Mouse (Mus musculus) midbrain, postnatal 0 days (tissue): Measurements from ENCODE around the gene Gh. TPM values are rescaled to one million over a fixed set of nuclear protein-coding genes. Genes with fewer than 3 reads are reported as not detected.
A peak's percentile ranks its signal among the peaks of the same experiment; 100 is the strongest.

Source experiments
- ATAC-seq: fragments of 200-750 bp; cut with Nextera tagmentation; 2 replicates; pipeline ENCODE4 v1.8.0; 2017; ENCODE audit warnings: moderate number of reproducible peaks, mild to moderate bottlenecking, moderate TSS enrichment, moderate library complexity; ENCODE audit not compliant: low FRiP score
- DNase-seq: peaks from one replicate; pipeline ENCODE4 v3.0.0-alpha.2; 2015; ENCODE audit warnings: low spot score
- H3K27ac ChIP-seq: fragments of 300-500 bp; sonication (generic); 2 replicates; pipeline ENCODE4 v1.5.1; 2014; ENCODE audit warnings: low read depth, mild to moderate bottlenecking, low read length, mixed read lengths
- H3K27me3 ChIP-seq: fragments of 300-500 bp; sonication (generic); 2 replicates; pipeline ENCODE4 v1.6.1; 2014; ENCODE audit warnings: low read length, control low read depth, mixed read lengths; ENCODE audit not compliant: insufficient read depth
- H3K36me3 ChIP-seq: fragments of 300-500 bp; sonication (generic); 2 replicates; pipeline ENCODE4 v1.6.1; 2014; ENCODE audit warnings: low read length, control low read depth, mixed read lengths; ENCODE audit not compliant: insufficient read depth
- H3K4me1 ChIP-seq: fragments of 300-500 bp; sonication (generic); 2 replicates; pipeline ENCODE4 v1.6.1; 2014; ENCODE audit warnings: mild to moderate bottlenecking, control low read depth, antibody characterized with exemption, low read length, mixed read lengths; ENCODE audit not compliant: insufficient read depth
- H3K4me2 ChIP-seq: fragments of 300-500 bp; sonication (generic); 2 replicates; pipeline ENCODE4 v1.6.1; 2014; ENCODE audit warnings: low read depth, mild to moderate bottlenecking, low read length, mixed read lengths; ENCODE audit not compliant: poor library complexity, severe bottlenecking
- H3K4me3 ChIP-seq: fragments of 300-500 bp; sonication (generic); 2 replicates; pipeline ENCODE4 v1.5.1; 2014; ENCODE audit warnings: low read depth, mild to moderate bottlenecking, low read length, moderate library complexity
- H3K9ac ChIP-seq: fragments of 300-500 bp; sonication (generic); replicated peaks from 2 replicates; pipeline ENCODE4 v1.6.1; 2014; ENCODE audit warnings: mild to moderate bottlenecking, low read length, moderate library complexity, mixed read lengths; ENCODE audit not compliant: poor library complexity, severe bottlenecking
- H3K9me3 ChIP-seq: fragments of 300-500 bp; sonication (generic); 2 replicates; pipeline ENCODE4 v1.6.1; 2016; ENCODE audit warnings: low read length, control low read depth
- CTCF ChIP-seq: IDR thresholded peaks from 2 replicates; pipeline ENCODE4 v1.5.1; 2016; ENCODE audit warnings: antibody characterized with exemption, mild to moderate bottlenecking
- WGBS: fragments of 180-500 bp; shearing (Covaris S2); extraction: QIAGEN DNeasy Blood & Tissue Kit; methylation state at CpG from one replicate; pipeline ENCODE4 v1.1.7; 2014; 5-methylcytosine and 5-hydroxymethylcytosine counted together
- polyA plus RNA-seq: library from polyadenylated mRNA; unstranded; fragments of >200 nt; fragmentation: Nextera tagmentation; extraction: Ambion mirVana; gene quantifications from 2 replicates; pipeline ENCODE4 v1.2.1, GENCODE M21; 2015
- total RNA-seq: library from RNA; depleted of rRNA; stranded (reverse); fragments of >200 nt; gene quantifications from 2 replicates; pipeline ENCODE4 v1.2.3, GENCODE M21; 2014

Gh gene
- total and polyA plus RNA-seq, 2 experiments from 2014 or later = 1.3 TPM; not detected in 1

- Histone ChIP-seq H3K27ac (no peak overlapping the region), H3K4me1 (no peaks in the 10 kb centered on the region), H3K9me3 (no peaks in the 10 kb centered on the region), H3K36me3 (no peaks in the 10 kb centered on the region), H3K27me3 (no peaks in the 10 kb centered on the region), H3K4me2 (no peak overlapping the region), H3K9ac (no peak overlapping the region), H3K4me3 (no peak overlapping the region)
- DNase-seq = no peak
- 74% methylated on average over 7 of the region's 7 CpGs for WGBS
- TF ChIP-seq CTCF = no peak
- ATAC-seq = no peak
Measured at GRCm38 (mm10) chr11:106338870-106339269, 37.2 kb upstream of the Gh start.

GRCm38 (mm10) chr11:106338029-106338428, 36.4 kb upstream of the Gh start:
- no peaks in the 10 kb centered on the region for H3K36me3 ChIP-seq
- no peaks in the 10 kb centered on the region for H3K9me3 ChIP-seq
- no peaks in the 10 kb centered on the region for H3K4me1 ChIP-seq
- H3K27ac ChIP-seq = no peak overlapping the region
- no peak for ATAC-seq
- WGBS = 74% methylated on average over 5 of the region's 5 CpGs
- no peak for DNase-seq
- TF ChIP-seq CTCF = no peak
- no peaks in the 10 kb centered on the region for H3K27me3 ChIP-seq
- no peak overlapping the region for H3K9ac ChIP-seq
- H3K4me2 ChIP-seq = no peak overlapping the region
- no peak overlapping the region for H3K4me3 ChIP-seq

- no peak overlapping the region for H3K27ac ChIP-seq
- DNase-seq (no peak), ATAC-seq (no peak)
- no peak for TF ChIP-seq CTCF
- H3K27me3 ChIP-seq = no peaks in the 10 kb centered on the region
- H3K4me3 ChIP-seq = no peak overlapping the region
- H3K36me3 ChIP-seq = no peaks in the 10 kb centered on the region
- no peak overlapping the region for H3K9ac ChIP-seq
- WGBS = 18% methylated on average over 2 of the region's 2 CpGs
- no peak overlapping the region for H3K4me2 ChIP-seq
- no peaks in the 10 kb centered on the region for H3K4me1 ChIP-seq
- no peaks in the 10 kb centered on the region for H3K9me3 ChIP-seq
Measured at GRCm38 (mm10) chr11:106334066-106334465, 32.4 kb upstream of the Gh start.

- DNase-seq (no peak), ATAC-seq (no peak)
- Histone ChIP-seq H3K9ac (no peak overlapping the region), H3K4me2 (no peak overlapping the region), H3K27me3 (no peaks in the 10 kb centered on the region), H3K4me1 (no peaks in the 10 kb centered on the region), H3K4me3 (no peak overlapping the region), H3K9me3 (no peaks in the 10 kb centered on the region), H3K27ac (no peak overlapping the region), H3K36me3 (no peaks in the 10 kb centered on the region)
- 57% methylated on average over 4 of the region's 4 CpGs for WGBS
- TF ChIP-seq CTCF = no peak
Measured at GRCm38 (mm10) chr11:106332458-106332857, 30.8 kb upstream of the Gh start.

GRCm38 (mm10) chr11:106329682-106330081, 28.0 kb upstream of the Gh start:
- Histone ChIP-seq H3K27me3 (no peaks in the 10 kb centered on the region), H3K36me3 (no peaks in the 10 kb centered on the region), H3K9ac (no peak overlapping the region), H3K27ac (no peak overlapping the region), H3K4me3 (no peak overlapping the region), H3K9me3 (no peaks in the 10 kb centered on the region), H3K4me1 (no peaks in the 10 kb centered on the region), H3K4me2 (no peak overlapping the region)
- ATAC-seq (no peak), DNase-seq (peak; percentile 66)
- WGBS = 69% methylated on average over 7 of the region's 7 CpGs
- peak; percentile 67 for TF ChIP-seq CTCF

- Histone ChIP-seq H3K27me3 (no peaks in the 10 kb centered on the region), H3K9me3 (no peaks in the 10 kb centered on the region), H3K9ac (no peak overlapping the region), H3K4me3 (no peak overlapping the region), H3K27ac (no peak overlapping the region), H3K4me1 (no peaks in the 10 kb centered on the region), H3K4me2 (no peak overlapping the region), H3K36me3 (no peaks in the 10 kb centered on the region)
- DNase-seq (no peak), ATAC-seq (no peak)
- no peak for TF ChIP-seq CTCF
- WGBS = 72% methylated on average over 6 of the region's 6 CpGs
Measured at GRCm38 (mm10) chr11:106329128-106329527, 27.5 kb upstream of the Gh start.
